Mouse (Mus musculus): ENCODE results near the gene Trmt112. TPM values are rescaled to one million over a fixed set of nuclear protein-coding genes. Genes with fewer than 3 reads are reported as not detected.

Gene Trmt112
- polyA plus RNA-seq, 1 experiment: 74.9 TPM

- H3K4me3 ChIP-seq (ENCODE audit: insufficient read depth, low read length): peak within 1 kb of the TSS; percentile 20
- no peak for TF ChIP-seq POLR2A (IDR thresholded peaks at IDR 0.05; ENCODE audit: low read depth, low read length)
- no peak for TF ChIP-seq CTCF (IDR thresholded peaks at IDR 0.05; ENCODE audit: borderline replicate concordance, insufficient read depth, low read length)
These were observed 24.9 kb downstream of the Trmt112 start, which contains the start of gene Kcnk4 for GRCm38 (mm10) chr19:6934195-6934977. Gene Kcnk4 (minus strand): TSS chr19:6934515.

GRCm38 (mm10) chr19:6936299-6936698, 26.8 kb downstream of the Trmt112 start:
- Histone ChIP-seq H3K4me3 (ENCODE audit: insufficient read depth, low read length) (no peak overlapping the region), H3K4me1 (ENCODE audit: control insufficient read depth, insufficient read depth, low read length) (peaks cover 5% of the 10 kb centered on the region; the same call in 1 of the 2 replicates), H3K27ac (ENCODE audit: insufficient read depth, low read length) (no peak overlapping the region)
- no peak for TF ChIP-seq CTCF (IDR thresholded peaks at IDR 0.05; ENCODE audit: borderline replicate concordance, insufficient read depth, low read length)
- no peak for TF ChIP-seq POLR2A (IDR thresholded peaks at IDR 0.05; ENCODE audit: low read depth, low read length)

More at GRCm38 (mm10) chr19:6934195-6934977, 24.9 kb downstream of the Trmt112 start, which contains the start of gene Kcnk4:
- Histone ChIP-seq H3K4me1 (ENCODE audit: control insufficient read depth, insufficient read depth, low read length) (no peaks in the 10 kb centered on the region), H3K27ac (ENCODE audit: insufficient read depth, low read length) (no peak within 1 kb of the TSS)

- no peak for TF ChIP-seq CTCF (IDR thresholded peaks at IDR 0.05; ENCODE audit: borderline replicate concordance, insufficient read depth, low read length)
- 0 out of 2 replicates have a peak, but pooled peaks have one; percentile 13 for TF ChIP-seq POLR2A (IDR thresholded peaks at IDR 0.05; ENCODE audit: low read depth, low read length)
- Histone ChIP-seq H3K4me3 (ENCODE audit: insufficient read depth, low read length) (no peak overlapping the region), H3K27ac (ENCODE audit: insufficient read depth, low read length) (no peak overlapping the region), H3K4me1 (ENCODE audit: control insufficient read depth, insufficient read depth, low read length) (peaks cover 5% of the 10 kb centered on the region; the same call in 1 of the 2 replicates)
These were observed 28.3 kb downstream of the Trmt112 start for GRCm38 (mm10) chr19:6937541-6938465.

DNA sequence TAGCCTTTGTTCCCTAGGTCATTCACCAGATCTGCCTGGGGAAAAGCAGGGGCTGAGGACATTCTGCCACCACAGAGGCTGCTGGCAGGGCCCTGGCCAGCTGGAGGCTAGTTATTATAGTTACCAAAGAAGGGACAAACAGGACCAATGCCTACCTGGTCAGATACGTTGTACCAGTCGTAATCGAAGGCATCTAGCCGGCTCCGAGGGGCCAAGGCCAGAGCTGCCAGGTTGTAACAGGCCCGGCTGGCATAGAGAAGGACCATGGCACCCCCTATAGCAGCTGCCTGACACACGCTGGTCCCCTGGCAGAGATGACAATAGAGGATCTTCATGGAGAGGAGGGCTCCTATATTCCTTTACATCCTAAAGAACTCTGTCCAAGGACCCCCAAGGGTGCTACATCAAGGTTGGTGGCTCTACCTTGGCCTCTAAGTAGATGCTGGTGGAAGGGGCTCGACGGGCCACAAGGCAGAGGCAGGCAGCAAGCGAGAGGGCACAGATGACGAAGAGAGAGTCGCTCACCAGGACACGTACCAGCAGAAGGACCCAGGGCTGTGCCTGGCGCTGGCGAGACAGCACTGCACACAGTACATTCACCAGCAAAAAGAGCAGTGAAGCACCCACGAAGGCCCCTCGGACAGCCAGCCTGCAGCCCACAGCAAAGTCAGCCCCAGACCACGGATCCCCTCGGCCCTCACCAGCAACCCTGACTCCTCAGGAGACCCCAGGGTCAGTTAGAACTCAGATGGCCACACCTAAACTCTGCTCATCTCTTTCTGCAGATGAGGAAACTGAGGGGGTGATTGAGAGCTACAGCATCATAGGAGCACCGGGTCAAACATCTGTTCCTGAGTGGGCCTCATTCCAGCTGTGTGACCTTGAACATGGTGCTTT, 29.9 kb downstream of the Trmt112 start:
- no peak overlapping the region for H3K27ac ChIP-seq (ENCODE audit: insufficient read depth, low read length)
- H3K4me1 ChIP-seq (ENCODE audit: control insufficient read depth, insufficient read depth, low read length): peaks cover 5% of the 10 kb centered on the region; the same call in 1 of the 2 replicates
- no peak for TF ChIP-seq POLR2A (IDR thresholded peaks at IDR 0.05; ENCODE audit: low read depth, low read length)
- no peak for TF ChIP-seq CTCF (IDR thresholded peaks at IDR 0.05; ENCODE audit: borderline replicate concordance, insufficient read depth, low read length)
- no peak overlapping the region for H3K4me3 ChIP-seq (ENCODE audit: insufficient read depth, low read length)

GRCm38 (mm10) chr19:6940396-6941351, 31.2 kb downstream of the Trmt112 start:
- Histone ChIP-seq H3K4me1 (ENCODE audit: control insufficient read depth, insufficient read depth, low read length) (peaks cover 5% of the 10 kb centered on the region; the same call in 1 of the 2 replicates), H3K4me3 (ENCODE audit: insufficient read depth, low read length) (peak overlapping the region; percentile 70), H3K27ac (ENCODE audit: insufficient read depth, low read length) (no peak overlapping the region)
- TF ChIP-seq POLR2A (IDR thresholded peaks at IDR 0.05; ENCODE audit: low read depth, low read length) (no peak), CTCF (IDR thresholded peaks at IDR 0.05; ENCODE audit: borderline replicate concordance, insufficient read depth, low read length) (no peak)

DNA sequence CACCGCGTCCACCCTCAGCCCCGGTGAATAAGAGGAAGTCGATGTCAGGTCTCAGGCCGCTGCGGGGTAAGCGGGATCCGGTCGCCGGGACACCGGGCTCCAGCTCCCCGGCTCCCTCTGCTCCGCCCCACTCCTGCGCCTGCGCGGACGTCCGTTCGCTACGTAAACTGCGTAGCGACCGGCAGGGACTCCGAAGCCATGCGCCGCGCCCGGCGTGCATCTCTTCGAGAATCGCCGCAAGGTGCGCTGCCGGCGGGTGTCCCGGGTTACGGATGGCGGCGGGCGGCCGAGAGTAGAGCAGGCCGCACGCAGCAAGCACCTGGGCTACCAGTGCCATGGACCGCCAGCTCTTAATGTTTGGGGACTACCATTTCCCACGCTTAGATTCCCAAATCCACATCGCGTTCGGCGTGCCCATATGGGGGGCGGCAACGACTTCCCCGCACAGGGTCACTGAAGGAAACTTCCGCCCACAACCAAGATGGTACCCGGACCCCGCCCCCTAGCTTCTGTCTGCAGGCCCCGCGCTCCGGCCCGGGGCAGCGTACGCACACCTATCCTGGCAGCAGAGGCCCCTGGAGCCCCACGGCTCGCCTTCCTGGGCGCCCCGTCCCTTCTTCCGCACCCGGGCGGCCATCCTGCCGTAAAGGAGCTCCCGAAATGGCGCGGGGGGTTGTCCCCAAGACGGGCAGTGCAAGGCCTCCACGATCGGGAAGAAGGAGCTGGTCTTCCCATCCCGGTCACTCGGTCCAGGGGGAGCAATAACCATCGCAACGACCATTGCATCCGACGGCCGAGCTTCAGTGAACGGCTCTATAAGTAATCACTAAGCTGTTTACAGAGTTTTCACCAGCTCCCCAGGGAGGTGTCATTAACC, 32.1 kb downstream of the Trmt112 start, which contains the start of gene Bad:
TSS of gene Bad (plus strand) at position 490 of the 877 bp plus-strand sequence.
- Histone ChIP-seq H3K4me3 (ENCODE audit: insufficient read depth, low read length) (peak within 1 kb of the TSS; percentile 70), H3K27ac (ENCODE audit: insufficient read depth, low read length) (peak within 1 kb of the TSS; percentile 83), H3K4me1 (ENCODE audit: control insufficient read depth, insufficient read depth, low read length) (peaks cover 5% of the 10 kb centered on the region; the same call in 1 of the 2 replicates)
- TF ChIP-seq POLR2A (IDR thresholded peaks at IDR 0.05; ENCODE audit: low read depth, low read length): peak; percentile 62
- no peak for TF ChIP-seq CTCF (IDR thresholded peaks at IDR 0.05; ENCODE audit: borderline replicate concordance, insufficient read depth, low read length)

GRCm38 (mm10) chr19:6942249-6942691, 32.8 kb downstream of the Trmt112 start, which contains the start of gene Gpr137:
Gene Gpr137 (minus strand): TSS chr19:6942480.
- Histone ChIP-seq H3K27ac (ENCODE audit: insufficient read depth, low read length) (peak within 1 kb of the TSS; percentile 83), H3K4me1 (ENCODE audit: control insufficient read depth, insufficient read depth, low read length) (peaks cover 5% of the 10 kb centered on the region; the same call in 1 of the 2 replicates), H3K4me3 (ENCODE audit: insufficient read depth, low read length) (peak within 1 kb of the TSS; percentile 70)
- TF ChIP-seq CTCF (IDR thresholded peaks at IDR 0.05; ENCODE audit: borderline replicate concordance, insufficient read depth, low read length): no peak
- peak; percentile 80 for TF ChIP-seq POLR2A (IDR thresholded peaks at IDR 0.05; ENCODE audit: low read depth, low read length)

All from embryonic fibroblast, embryonic 13.5 days (primary cell).